Mouse (Mus musculus) MEL (cell line): ENCODE results near the gene Sh3glb1. TPM values are rescaled to one million over a fixed set of nuclear protein-coding genes. Genes with fewer than 3 reads are reported as not detected.

Source experiments
- DNase-seq: peaks from one replicate; pipeline ENCODE4 v3.0.0; 2011; ENCODE audit warnings: low read depth, low spot score
- H3K27ac ChIP-seq: 2 replicates; pipeline ENCODE4 v1.5.1; 2012; ENCODE audit warnings: low read depth, mild to moderate bottlenecking, control low read depth, low read length, moderate library complexity; ENCODE audit not compliant: control insufficient read depth
- H3K27me3 ChIP-seq, 2 experiments: fragments of 150-350 bp in 1 of 2; sonication (generic) in 1 of 2; 2 replicates each; pipeline ENCODE4 v1.6.1; 2012; ENCODE audit warnings: low read length in 2 of 2, mild to moderate bottlenecking in 2 of 2, improper control_type of control experiment in 1 of 2, moderate library complexity in 1 of 2; ENCODE audit not compliant: insufficient read depth in 2 of 2, control insufficient read depth in 1 of 2
- H3K36me3 ChIP-seq, 2 experiments: 2 replicates each; pipeline ENCODE4 v1.6.1; 2012 to 2014; ENCODE audit warnings: low read length in 2 of 2, improper control_type of control experiment in 1 of 2, inconsistent platforms in 1 of 2, mild to moderate bottlenecking in 1 of 2; ENCODE audit not compliant: insufficient read depth in 2 of 2, control insufficient read depth in 1 of 2
- H3K4me1 ChIP-seq, 2 experiments: fragments of 150-350 bp in 1 of 2; sonication (generic) in 1 of 2; 2 replicates each; pipeline ENCODE4 v1.6.1; 2012; ENCODE audit warnings: low read length in 2 of 2, improper control_type of control experiment in 1 of 2, mild to moderate bottlenecking in 1 of 2; ENCODE audit not compliant: insufficient read depth in 2 of 2, control insufficient read depth in 1 of 2
- H3K4me3 ChIP-seq, 2 experiments: fragments of 150-350 bp in 1 of 2; sonication (generic) in 1 of 2; 2 replicates each; pipeline ENCODE4 v1.5.1; 2012; ENCODE audit warnings: low read depth in 2 of 2, low read length in 2 of 2, mild to moderate bottlenecking in 2 of 2, moderate library complexity in 2 of 2, control low read depth in 1 of 2, improper control_type of control experiment in 1 of 2; ENCODE audit not compliant: control insufficient read depth in 1 of 2, insufficient read depth in 1 of 2
- H3K79me2 ChIP-seq: 2 replicates; pipeline ENCODE4 v1.6.1; 2012; ENCODE audit warnings: mild to moderate bottlenecking, low read length, moderate library complexity; ENCODE audit not compliant: control insufficient read depth, poor library complexity, insufficient read depth
- H3K9ac ChIP-seq: 2 replicates; pipeline ENCODE4 v1.6.1; 2012; ENCODE audit warnings: low read depth, mild to moderate bottlenecking, control low read depth, low read length, moderate library complexity; ENCODE audit not compliant: control insufficient read depth, poor library complexity, severe bottlenecking
- H3K9me3 ChIP-seq: fragments of 150-350 bp; sonication (generic); replicated peaks from 2 replicates; pipeline ENCODE4 v1.6.1; 2012; ENCODE audit warnings: mild to moderate bottlenecking, low read length, improper control_type of control experiment, moderate library complexity; ENCODE audit not compliant: insufficient read depth
- CHD2 ChIP-seq: IDR thresholded peaks from 2 replicates; pipeline ENCODE4 v1.6.1; 2011; ENCODE audit warnings: low read length, improper control_type of control experiment
- CTCF ChIP-seq, 3 experiments: IDR thresholded peaks in 2 of 3; conservative IDR thresholded peaks in 1 of 3; 2 replicates each; pipeline ENCODE4 v1.5.1; 2011 to 2012; ENCODE audit warnings: low read length in 3 of 3, low read depth in 2 of 3, mild to moderate bottlenecking in 2 of 3, improper control_type of control experiment in 1 of 3, inconsistent platforms in 1 of 3, mixed read lengths in 1 of 3, moderate library complexity in 1 of 3; ENCODE audit not compliant: control insufficient read depth in 1 of 3, insufficient read depth in 1 of 3, poor library complexity in 1 of 3, severe bottlenecking in 1 of 3
- EP300 ChIP-seq, 2 experiments: IDR thresholded peaks; 2 replicates each; pipeline ENCODE4 v1.6.1; 2011; ENCODE audit warnings: improper control_type of control experiment in 2 of 2, low read length in 2 of 2, low read depth in 1 of 2, mild to moderate bottlenecking in 1 of 2
- GABPA ChIP-seq: IDR thresholded peaks from 2 replicates; pipeline ENCODE4 v1.6.1; 2012; ENCODE audit warnings: low read depth, mild to moderate bottlenecking, inconsistent platforms, low read length, improper control_type of control experiment, moderate library complexity
- GATA1 ChIP-seq: IDR thresholded peaks from 2 replicates; pipeline ENCODE4 v1.6.1; 2011; ENCODE audit warnings: low read depth, low read length, improper control_type of control experiment
- HCFC1 ChIP-seq: IDR thresholded peaks from 2 replicates; pipeline ENCODE4 v1.6.1; 2012; ENCODE audit warnings: low read depth, mild to moderate bottlenecking, inconsistent platforms, low read length, improper control_type of control experiment, moderate library complexity
- JUND ChIP-seq: IDR thresholded peaks from 2 replicates; pipeline ENCODE4 v1.6.1; 2011; ENCODE audit warnings: low read depth, mild to moderate bottlenecking, improper control_type of control experiment, low read length
- MAFK ChIP-seq: IDR thresholded peaks from 2 replicates; pipeline ENCODE4 v1.6.1; 2011; ENCODE audit warnings: low read depth, mild to moderate bottlenecking, low read length, improper control_type of control experiment, borderline replicate concordance
- MAX ChIP-seq: IDR thresholded peaks from 2 replicates; pipeline ENCODE4 v1.6.1; 2011; ENCODE audit warnings: low read length, improper control_type of control experiment
- MAZ ChIP-seq: IDR thresholded peaks from 2 replicates; pipeline ENCODE4 v1.6.1; 2012; ENCODE audit warnings: low read depth, mild to moderate bottlenecking, inconsistent platforms, low read length, improper control_type of control experiment
- MEF2A ChIP-seq: IDR thresholded peaks from 2 replicates; pipeline ENCODE4 v1.6.1; 2014; ENCODE audit warnings: low read depth, mild to moderate bottlenecking, inconsistent platforms, low read length, improper control_type of control experiment; ENCODE audit not compliant: poor library complexity, insufficient replicate concordance, severe bottlenecking; ENCODE audit errors: extremely low read depth
- MYC ChIP-seq: IDR thresholded peaks from 2 replicates; pipeline ENCODE4 v1.6.1; 2011; ENCODE audit warnings: low read depth, mild to moderate bottlenecking, low read length, improper control_type of control experiment, moderate library complexity
- NELFE ChIP-seq: IDR thresholded peaks from 2 replicates; pipeline ENCODE4 v1.6.1; 2011; ENCODE audit warnings: low read depth, low read length, improper control_type of control experiment
- NRF1 ChIP-seq: IDR thresholded peaks from 2 replicates; pipeline ENCODE4 v1.6.1; 2014; ENCODE audit warnings: low read depth, mild to moderate bottlenecking, inconsistent platforms, low read length, improper control_type of control experiment, moderate library complexity; ENCODE audit not compliant: poor library complexity, insufficient read depth, severe bottlenecking
- POLR2A ChIP-seq, 2 experiments: IDR thresholded peaks; 2 replicates each; pipeline ENCODE4 v1.6.1; 2011 to 2012; ENCODE audit warnings: low read length in 2 of 2, mild to moderate bottlenecking in 2 of 2, control low read depth in 1 of 2, improper control_type of control experiment in 1 of 2, low read depth in 1 of 2, moderate library complexity in 1 of 2; ENCODE audit not compliant: control insufficient read depth in 1 of 2, insufficient read depth in 1 of 2, poor library complexity in 1 of 2
- POLR2AphosphoS2 ChIP-seq: IDR thresholded peaks from 2 replicates; pipeline ENCODE4 v1.6.1; 2011; ENCODE audit warnings: low read length, improper control_type of control experiment
- POLR2AphosphoS5 ChIP-seq: IDR thresholded peaks from 2 replicates; pipeline ENCODE4 v1.6.1; 2012; ENCODE audit warnings: low read depth, borderline replicate concordance, mild to moderate bottlenecking, inconsistent platforms, low read length, moderate library complexity, mixed read lengths
- RAD21 ChIP-seq: IDR thresholded peaks from 2 replicates; pipeline ENCODE4 v1.6.1; 2011; ENCODE audit warnings: mild to moderate bottlenecking, low read depth, low read length, improper control_type of control experiment
- RCOR1 ChIP-seq: IDR thresholded peaks from 2 replicates; pipeline ENCODE4 v1.6.1; 2012; ENCODE audit warnings: low read depth, mild to moderate bottlenecking, inconsistent platforms, low read length, improper control_type of control experiment
- SMC3 ChIP-seq: IDR thresholded peaks from 2 replicates; pipeline ENCODE4 v1.6.1; 2011; ENCODE audit warnings: low read depth, low read length, improper control_type of control experiment
- TAL1 ChIP-seq: IDR thresholded peaks from 2 replicates; pipeline ENCODE4 v1.6.1; 2012; ENCODE audit warnings: mild to moderate bottlenecking, inconsistent platforms, low read length, moderate library complexity, mixed read lengths
- TBP ChIP-seq: IDR thresholded peaks from 2 replicates; pipeline ENCODE4 v1.8.0; 2011; ENCODE audit warnings: low read depth, low read length, improper control_type of control experiment
- TCF12 ChIP-seq: IDR thresholded peaks from 2 replicates; pipeline ENCODE4 v1.6.1; 2014; ENCODE audit warnings: low read depth, mild to moderate bottlenecking, inconsistent platforms, low read length, improper control_type of control experiment, moderate library complexity
- UBTF ChIP-seq: IDR thresholded peaks from 2 replicates; pipeline ENCODE4 v1.6.1; 2012; ENCODE audit warnings: low read depth, mild to moderate bottlenecking, inconsistent platforms, low read length, improper control_type of control experiment, moderate library complexity, borderline replicate concordance; ENCODE audit not compliant: insufficient read depth
- ZC3H11A ChIP-seq: IDR thresholded peaks from 2 replicates; pipeline ENCODE4 v1.6.1; 2012; ENCODE audit warnings: low read depth, mild to moderate bottlenecking, inconsistent platforms, low read length, improper control_type of control experiment
- ZKSCAN1 ChIP-seq: IDR thresholded peaks from 2 replicates; pipeline ENCODE4 v1.6.1; 2012; ENCODE audit warnings: low read depth, mild to moderate bottlenecking, inconsistent platforms, low read length, improper control_type of control experiment, moderate library complexity
- ZMIZ1 ChIP-seq: IDR thresholded peaks from 2 replicates; pipeline ENCODE4 v1.6.1; 2012; ENCODE audit warnings: low read depth, mild to moderate bottlenecking, inconsistent platforms, low read length, improper control_type of control experiment, moderate library complexity
- polyA plus RNA-seq, 2 experiments: library from polyadenylated mRNA; stranded (reverse) in 1 of 2; unstranded in 1 of 2; fragments of >175 nt in 1 of 2; fragments of >200 nt in 1 of 2; gene quantifications; 2 replicates each; pipeline versions ENCODE4 v1.2.1 to v1.2.4; 2012; ENCODE audit warnings: low replicate concordance in 2 of 2, low read depth in 1 of 2; ENCODE audit not compliant: insufficient read length in 2 of 2, insufficient read depth in 1 of 2, missing spikeins in 1 of 2
- total RNA-seq: library from RNA; depleted of rRNA; stranded (reverse); fragments of 300-350 nt; gene quantifications from 2 replicates; pipeline ENCODE4 v1.2.3, GENCODE M21; 2012

Sh3glb1 gene
- total and polyA plus RNA-seq, 3 experiments: 33.9 to 89.2 (median 61.9) TPM

- Histone ChIP-seq H3K36me3 (peaks cover 0 to 15% of the 10 kb centered on the region in 2 experiments; a peak in 2 of 4 replicates), H3K79me2 (peaks cover 36% of the 10 kb centered on the region), H3K9ac (peak overlapping the region; percentile 96)
- TF ChIP-seq NRF1: no peak
- no peak for TF ChIP-seq CHD2
- no peak for TF ChIP-seq EP300 (IDR thresholded peaks at IDR 0.05; ENCODE audit: low read depth in 1 of 2, low read length in 2 of 2)
- no peak for TF ChIP-seq GABPA
- no peak for TF ChIP-seq UBTF
- TF ChIP-seq TAL1: no peak
- TF ChIP-seq CTCF (IDR thresholded peaks at IDR 0.05 in 2 of 3, conservative IDR thresholded peaks at IDR 0.05 in 1 of 3; ENCODE audit: control insufficient read depth in 1 of 3, insufficient read depth in 1 of 3, low read depth in 2 of 3, low read length in 3 of 3, poor library complexity in 1 of 3, severe bottlenecking in 1 of 3): no peak
- no peak; the same call in 1 of the 2 replicates for TF ChIP-seq MAX
- no peak for TF ChIP-seq SMC3
- TF ChIP-seq TCF12: no peak
- no peak for TF ChIP-seq MEF2A
- TF ChIP-seq POLR2AphosphoS2: no peak
- no peak for TF ChIP-seq ZC3H11A
- TF ChIP-seq NELFE: no peak
- no peak for TF ChIP-seq GATA1
- TF ChIP-seq, all 39 proteins: peak for 0
- H3K27ac ChIP-seq: no peak overlapping the region
- H3K4me3 ChIP-seq: peak overlapping the region; percentile 94 to 99
- peaks cover 9% of the 10 kb centered on the region in 2 experiments; a peak in 3 of 4 replicates for H3K4me1 ChIP-seq
- no peaks in the 10 kb centered on the region for H3K9me3 ChIP-seq
- no peaks in the 10 kb centered on the region for H3K27me3 ChIP-seq
- DNase-seq: peak; percentile 69
These were observed 1.4 kb downstream of the Sh3glb1 start for GRCm38 (mm10) chr3:144718706-144719087.

- no peak overlapping the region for H3K27ac ChIP-seq
- H3K27me3 ChIP-seq: no peaks in the 10 kb centered on the region
- no peak for TF ChIP-seq EP300 (IDR thresholded peaks at IDR 0.05; ENCODE audit: low read depth in 1 of 2, low read length in 2 of 2)
- no peak for TF ChIP-seq RCOR1
- no peak for TF ChIP-seq RAD21
- no peak for TF ChIP-seq UBTF
- no peak for TF ChIP-seq SMC3
- TF ChIP-seq MYC: no peak
- no peak for TF ChIP-seq TCF12
- TF ChIP-seq HCFC1: no peak
- no peak for TF ChIP-seq TBP
- TF ChIP-seq MEF2A: no peak
- TF ChIP-seq NELFE: no peak
- no peak for TF ChIP-seq CTCF (IDR thresholded peaks at IDR 0.05 in 2 of 3, conservative IDR thresholded peaks at IDR 0.05 in 1 of 3; ENCODE audit: control insufficient read depth in 1 of 3, insufficient read depth in 1 of 3, low read depth in 2 of 3, low read length in 3 of 3, poor library complexity in 1 of 3, severe bottlenecking in 1 of 3)
- TF ChIP-seq MAFK: no peak
- no peak for TF ChIP-seq JUND
- TF ChIP-seq POLR2AphosphoS5: no peak
- TF ChIP-seq POLR2A (IDR thresholded peaks at IDR 0.05; ENCODE audit: control insufficient read depth in 1 of 2, insufficient read depth in 1 of 2, low read depth in 1 of 2, low read length in 2 of 2, poor library complexity in 1 of 2): no peak
- TF ChIP-seq ZKSCAN1: no peak
- TF ChIP-seq MAZ: no peak
- no peak for TF ChIP-seq ZMIZ1
- no peak for DNase-seq
- peaks cover 0 to 15% of the 10 kb centered on the region in 2 experiments; a peak in 3 of 4 replicates for H3K36me3 ChIP-seq
- H3K9ac ChIP-seq: no peak overlapping the region
- H3K79me2 ChIP-seq: peaks cover 38% of the 10 kb centered on the region
- peaks cover 9% of the 10 kb centered on the region in 2 experiments; a peak in 3 of 4 replicates for H3K4me1 ChIP-seq
- no peaks in the 10 kb centered on the region for H3K9me3 ChIP-seq
- H3K4me3 ChIP-seq: no peak overlapping the region
These were observed 2.3 kb downstream of the Sh3glb1 start for GRCm38 (mm10) chr3:144717835-144718234.
